Mouse (Mus musculus) CH12.LX (cell line): ENCODE measurements around the gene Pafah2. TPM values are rescaled to one million over a fixed set of nuclear protein-coding genes. Genes with fewer than 3 reads are reported as not detected.

Experiments used
- DNase-seq: peaks from one replicate; pipeline ENCODE4 v3.0.0-alpha.2; 2013; ENCODE audit errors: extremely low read depth
- H3K27ac ChIP-seq: 2 replicates; pipeline ENCODE4 v1.5.1; 2012; ENCODE audit warnings: low read depth, mild to moderate bottlenecking, control low read depth, moderate library complexity; ENCODE audit not compliant: insufficient read depth
- H3K27me3 ChIP-seq: replicated peaks from 2 replicates; pipeline ENCODE3; 2012; ENCODE audit warnings: inconsistent platforms
- H3K36me3 ChIP-seq, 2 experiments: replicated peaks in 1 of 2; 2 replicates each; pipeline versions ENCODE3 to v1.6.1; 2012; ENCODE audit warnings: inconsistent platforms in 1 of 2, low read length in 1 of 2, mild to moderate bottlenecking in 1 of 2, mixed read lengths in 1 of 2, moderate library complexity in 1 of 2; ENCODE audit not compliant: control insufficient read depth in 1 of 2, insufficient read depth in 1 of 2
- H3K4me1 ChIP-seq, 2 experiments: 2 replicates each; pipeline ENCODE4 v1.6.1; 2012; ENCODE audit warnings: inconsistent platforms in 1 of 2, moderate library complexity in 1 of 2; ENCODE audit not compliant: insufficient read depth in 2 of 2, control insufficient read depth in 1 of 2
- H3K4me2 ChIP-seq: 2 replicates; pipeline ENCODE4 v1.6.1; 2012; ENCODE audit warnings: low read depth, mild to moderate bottlenecking, control low read depth; ENCODE audit not compliant: poor library complexity, insufficient read depth, severe bottlenecking
- H3K4me3 ChIP-seq, 3 experiments: fragments of 150-350 bp in 1 of 3; sonication (generic) in 1 of 3; replicated peaks in 1 of 3; 2 replicates each; pipeline versions ENCODE3 to v1.5.1; 2011 to 2012; ENCODE audit warnings: low read depth in 2 of 3, low read length in 2 of 3, mild to moderate bottlenecking in 2 of 3, moderate library complexity in 2 of 3, control low read depth in 1 of 3, improper control_type of control experiment in 1 of 3, inconsistent platforms in 1 of 3, mixed read lengths in 1 of 3; ENCODE audit not compliant: poor library complexity in 1 of 3
- H3K79me2 ChIP-seq: replicated peaks from 2 replicates; pipeline ENCODE4 v1.6.1; 2012; ENCODE audit warnings: mild to moderate bottlenecking, moderate library complexity; ENCODE audit not compliant: control insufficient read depth, poor library complexity, insufficient read depth, severe bottlenecking; ENCODE audit errors: extremely low read depth
- H3K9ac ChIP-seq: 2 replicates; pipeline ENCODE4 v1.6.1; 2012; ENCODE audit warnings: low read depth, mild to moderate bottlenecking, control low read depth, moderate library complexity; ENCODE audit not compliant: insufficient read depth
- H3K9me3 ChIP-seq: replicated peaks from 2 replicates; pipeline ENCODE3; 2012; ENCODE audit warnings: low read length, inconsistent platforms, mixed read lengths
- CHD2 ChIP-seq: IDR thresholded peaks from 2 replicates; pipeline ENCODE4 v1.6.1; 2011; ENCODE audit warnings: low read length, improper control_type of control experiment
- E2F4 ChIP-seq: IDR thresholded peaks from 2 replicates; pipeline ENCODE4 v1.6.1; 2011; ENCODE audit warnings: low read depth, low read length, improper control_type of control experiment; ENCODE audit not compliant: insufficient replicate concordance
- EP300 ChIP-seq: IDR thresholded peaks from 2 replicates; pipeline ENCODE4 v1.6.1; 2011; ENCODE audit warnings: low read length, improper control_type of control experiment
- ETS1 ChIP-seq: conservative IDR thresholded peaks from 2 replicates; pipeline ENCODE4 v1.6.1; 2012; ENCODE audit warnings: low read depth, mild to moderate bottlenecking, inconsistent platforms, low read length, improper control_type of control experiment, moderate library complexity
- GABPA ChIP-seq: IDR thresholded peaks from 2 replicates; pipeline ENCODE4 v1.6.1; 2012; ENCODE audit warnings: low read depth, low read length, improper control_type of control experiment, inconsistent platforms; ENCODE audit not compliant: insufficient replicate concordance
- HCFC1 ChIP-seq: IDR thresholded peaks from 2 replicates; pipeline ENCODE4 v1.6.1; 2012; ENCODE audit warnings: low read depth, mild to moderate bottlenecking, inconsistent platforms, low read length, improper control_type of control experiment
- MAFK ChIP-seq: IDR thresholded peaks from 2 replicates; pipeline ENCODE4 v1.6.1; 2011; ENCODE audit warnings: low read length, improper control_type of control experiment; ENCODE audit not compliant: insufficient replicate concordance
- MEF2A ChIP-seq: IDR thresholded peaks from 2 replicates; pipeline ENCODE4 v1.6.1; 2014; ENCODE audit warnings: low read depth, mild to moderate bottlenecking, inconsistent platforms, low read length, improper control_type of control experiment, borderline replicate concordance
- MYC ChIP-seq: IDR thresholded peaks from 2 replicates; pipeline ENCODE4 v1.6.1; 2011; ENCODE audit warnings: low read depth, mild to moderate bottlenecking, improper control_type of control experiment, low read length
- NELFE ChIP-seq: IDR thresholded peaks from 2 replicates; pipeline ENCODE4 v1.6.1; 2011; ENCODE audit warnings: low read depth, low read length, improper control_type of control experiment
- NRF1 ChIP-seq: IDR thresholded peaks from 2 replicates; pipeline ENCODE4 v1.6.1; 2014; ENCODE audit warnings: low read depth, mild to moderate bottlenecking, inconsistent platforms, low read length, improper control_type of control experiment, moderate library complexity
- POLR2AphosphoS2 ChIP-seq: IDR thresholded peaks from 2 replicates; pipeline ENCODE4 v1.6.1; 2011; ENCODE audit warnings: low read depth, low read length, improper control_type of control experiment
- RAD21 ChIP-seq: IDR thresholded peaks from 2 replicates; pipeline ENCODE4 v1.6.1; 2011; ENCODE audit warnings: low read depth, mild to moderate bottlenecking, low read length, improper control_type of control experiment, moderate library complexity
- SIN3A ChIP-seq: IDR thresholded peaks from 2 replicates; pipeline ENCODE4 v1.6.1; 2012; ENCODE audit warnings: low read length, improper control_type of control experiment, inconsistent platforms
- SMC3 ChIP-seq: IDR thresholded peaks from 2 replicates; pipeline ENCODE4 v1.6.1; 2011; ENCODE audit warnings: low read depth, low read length, improper control_type of control experiment
- UBTF ChIP-seq: IDR thresholded peaks from 2 replicates; pipeline ENCODE4 v1.6.1; 2012; ENCODE audit warnings: low read depth, mild to moderate bottlenecking, inconsistent platforms, low read length, improper control_type of control experiment, moderate library complexity
- USF2 ChIP-seq: conservative IDR thresholded peaks from 2 replicates; pipeline ENCODE4 v1.6.1; 2011; ENCODE audit warnings: low read depth, low read length, improper control_type of control experiment
- ZC3H11A ChIP-seq: IDR thresholded peaks from 2 replicates; pipeline ENCODE4 v1.6.1; 2012; ENCODE audit warnings: low read depth, mild to moderate bottlenecking, inconsistent platforms, low read length, improper control_type of control experiment
- ZKSCAN1 ChIP-seq: IDR thresholded peaks from 2 replicates; pipeline ENCODE4 v1.6.1; 2012; ENCODE audit warnings: low read depth, inconsistent platforms, low read length, improper control_type of control experiment, borderline replicate concordance
- ZMIZ1 ChIP-seq: IDR thresholded peaks from 2 replicates; pipeline ENCODE4 v1.6.1; 2012; ENCODE audit warnings: low read depth, mild to moderate bottlenecking, inconsistent platforms, low read length, improper control_type of control experiment
- ZNF384 ChIP-seq: IDR thresholded peaks from 2 replicates; pipeline ENCODE4 v1.6.1; 2012; ENCODE audit warnings: low read depth, low read length, improper control_type of control experiment, inconsistent platforms
- dilution Hi-C: fragments of 300-500 bp; cut with MboI; formaldehyde crosslinking; loops from 2 replicates; pipeline ENCODE4 v1.14.3; 2020; ENCODE audit warnings: low sequenced_read_pairs; ENCODE audit not compliant: extremely low pct_unique_long_range_greater_than_20kb, extremely low pct_ligation_motif_present
- in situ Hi-C: fragments of 300-500 bp; cut with MboI; formaldehyde crosslinking; loops from 3 replicates; pipeline ENCODE4 v1.14.3; 2019; ENCODE audit warnings: low sequenced_read_pairs, low pct_ligation_motif_present, low pct_unique_long_range_greater_than_20kb, mixed read lengths
- polyA plus RNA-seq: library from polyadenylated mRNA; unstranded; fragments of >175 nt; gene quantifications from 2 replicates; pipeline ENCODE4 v1.2.1, GENCODE M21; 2012; ENCODE audit warnings: low read depth; ENCODE audit not compliant: insufficient read length
- total RNA-seq, 2 experiments: library from RNA; depleted of rRNA; stranded (reverse); fragments of 300-350 nt in 1 of 2; fragments of >200 nt in 1 of 2; gene quantifications; 2 replicates each; pipeline ENCODE4 v1.2.3; 2012 to 2014

Pafah2 gene
- total and polyA plus RNA-seq, 3 experiments = 8.9 to 10.7 (median 10.4) TPM

GRCm38 (mm10) chr4:134349829-134350228, 46.3 kb upstream of the Pafah2 start:
- H3K27ac ChIP-seq = no peak overlapping the region
- DNase-seq = no peak
- H3K79me2 ChIP-seq = no peaks in the 10 kb centered on the region
- peaks cover 9% of the 10 kb centered on the region for H3K9me3 ChIP-seq
- no peak overlapping the region for H3K4me3 ChIP-seq
- dilution Hi-C loops (no loop called here), in situ Hi-C loops (loop anchor here (5.0 kb wide), 1 partner anchor 43 kb away; no protein-coding TSS in a partner anchor)
- H3K4me1 ChIP-seq = peaks cover 14 to 27% of the 10 kb centered on the region in 2 experiments
- H3K9ac ChIP-seq = no peak overlapping the region
- peaks cover 0 to 1% of the 10 kb centered on the region in 2 experiments for H3K36me3 ChIP-seq
- TF ChIP-seq ZMIZ1 (no peak), USF2 (no peak), E2F4 (no peak)
- H3K27me3 ChIP-seq = no peaks in the 10 kb centered on the region
- H3K4me2 ChIP-seq = no peak overlapping the region

- no peak overlapping the region for H3K4me3 ChIP-seq
- H3K27ac ChIP-seq = no peak overlapping the region
- TF ChIP-seq SMC3 = no peak
- no peak for TF ChIP-seq ZMIZ1
- no peak for TF ChIP-seq RAD21
- TF ChIP-seq MYC = no peak
- TF ChIP-seq ZKSCAN1 = no peak
- no peak for TF ChIP-seq UBTF
- TF ChIP-seq E2F4 = no peak
- no peak for TF ChIP-seq ETS1
- no peak for TF ChIP-seq CHD2
- TF ChIP-seq ZNF384 = no peak
- TF ChIP-seq MEF2A = no peak
- TF ChIP-seq NRF1 = no peak
- no peak for TF ChIP-seq ZC3H11A
- no peak for TF ChIP-seq GABPA
- no peak for TF ChIP-seq EP300
- no peak for TF ChIP-seq HCFC1
- TF ChIP-seq NELFE = no peak
- TF ChIP-seq SIN3A = no peak
- TF ChIP-seq MAFK = no peak
- no peak for TF ChIP-seq POLR2AphosphoS2
- TF ChIP-seq, all 38 proteins: peak for 0
- no peak overlapping the region for H3K4me2 ChIP-seq
- H3K9me3 ChIP-seq = peaks cover 9% of the 10 kb centered on the region
- H3K4me1 ChIP-seq = peaks cover 20 to 35% of the 10 kb centered on the region in 2 experiments
- in situ Hi-C loops (loop anchor here (5.0 kb wide), 1 partner anchor 43 kb away; no protein-coding TSS in a partner anchor), dilution Hi-C loops (no loop called here)
- no peak overlapping the region for H3K9ac ChIP-seq
- H3K27me3 ChIP-seq = no peaks in the 10 kb centered on the region
- H3K79me2 ChIP-seq = no peaks in the 10 kb centered on the region
- peaks cover 0 to 3% of the 10 kb centered on the region in 2 experiments for H3K36me3 ChIP-seq
- no peak for DNase-seq
Measured at GRCm38 (mm10) chr4:134350641-134351040, 45.5 kb upstream of the Pafah2 start.
